Mouse (Mus musculus) kidney, adult 2 months (tissue): ENCODE measurements at regions not wholly inside any gene's neighbourhood (a gene's known extent, or its start where the extent isn't known, plus 50 kb on each side); places are given as distances from the start of the nearest gene placed in this dataset.

Experiments
- DNase-seq: peaks from one replicate; pipeline ENCODE4 v3.0.0; 2021
- H3K27ac ChIP-seq: fragments of 200-500 bp; 2 replicates; pipeline ENCODE4 v1.5.1; 2012; ENCODE audit warnings: low read depth, low read length, control low read depth, inconsistent platforms; ENCODE audit not compliant: insufficient read depth
- H3K27me3 ChIP-seq: fragments of 200-500 bp; replicated peaks from 2 replicates; pipeline ENCODE4 v1.6.1; 2012; ENCODE audit warnings: mild to moderate bottlenecking, moderate library complexity, low read length, inconsistent platforms; ENCODE audit not compliant: control insufficient read depth, insufficient read depth
- H3K36me3 ChIP-seq: fragments of 200-500 bp; 2 replicates; pipeline ENCODE4 v1.6.1; 2012; ENCODE audit warnings: mild to moderate bottlenecking, moderate library complexity, low read length, inconsistent platforms; ENCODE audit not compliant: control insufficient read depth, insufficient read depth
- H3K4me1 ChIP-seq: fragments of 200-500 bp; 2 replicates; pipeline ENCODE4 v1.6.1; 2011; ENCODE audit warnings: low read length; ENCODE audit not compliant: control insufficient read depth, insufficient read depth
- H3K4me3 ChIP-seq: fragments of 200-500 bp; 2 replicates; pipeline ENCODE4 v1.5.1; 2011; ENCODE audit warnings: mild to moderate bottlenecking, low read depth, low read length, control low read depth; ENCODE audit not compliant: insufficient read depth
- CTCF ChIP-seq: fragments of 200-500 bp; conservative IDR thresholded peaks from 2 replicates; pipeline ENCODE4 v1.5.1; 2011; ENCODE audit warnings: low read depth, mild to moderate bottlenecking, control low read depth, low read length, moderate library complexity, mixed read lengths; ENCODE audit not compliant: insufficient read depth, insufficient read length
- POLR2A ChIP-seq: fragments of 200-500 bp; IDR thresholded peaks from one replicate; pipeline ENCODE4 v1.6.1; 2011; ENCODE audit warnings: low read depth, low read length, control low read depth
- WGBS: fragments of 180-500 bp; shearing (Covaris S2); methylation state at CpG from one replicate; pipeline ENCODE4 v1.1.7; 2018; 5-methylcytosine and 5-hydroxymethylcytosine counted together

GRCm38 (mm10) chr4:137216908-137217497, 60.3 kb upstream of the Wnt4 start:
- Histone ChIP-seq H3K27ac (no peak overlapping the region), H3K4me3 (no peak overlapping the region), H3K36me3 (no peaks in the 10 kb centered on the region), H3K4me1 (no peaks in the 10 kb centered on the region), H3K27me3 (no peaks in the 10 kb centered on the region)
- TF ChIP-seq POLR2A, result no peak
- no peak for TF ChIP-seq CTCF
- WGBS, result 26% methylated on average over 9 of the region's 9 CpGs
- DNase-seq, result no peak

- Histone ChIP-seq H3K27me3 (no peaks in the 10 kb centered on the region), H3K27ac (no peak overlapping the region), H3K4me3 (no peak overlapping the region), H3K4me1 (no peaks in the 10 kb centered on the region), H3K36me3 (no peaks in the 10 kb centered on the region)
- WGBS, result 70% methylated on average over 8 of the region's 8 CpGs
- TF ChIP-seq CTCF, result no peak
- no peak for TF ChIP-seq POLR2A
- no peak for DNase-seq
Measured at GRCm38 (mm10) chr4:137214573-137214972, 62.7 kb upstream of the Wnt4 start.

- Histone ChIP-seq H3K36me3 (no peaks in the 10 kb centered on the region), H3K27ac (no peak overlapping the region), H3K4me3 (no peak overlapping the region), H3K4me1 (no peaks in the 10 kb centered on the region), H3K27me3 (no peaks in the 10 kb centered on the region)
- 38% methylated on average over 9 of the region's 9 CpGs for WGBS
- DNase-seq, result no peak
- TF ChIP-seq CTCF, result no peak
- TF ChIP-seq POLR2A, result no peak
Measured at GRCm38 (mm10) chr4:137212846-137213245, 64.4 kb upstream of the Wnt4 start.

GRCm38 (mm10) chr4:137212106-137212505, 65.2 kb upstream of the Wnt4 start:
- H3K4me1 ChIP-seq, result no peaks in the 10 kb centered on the region
- 23% methylated on average over 14 of the region's 14 CpGs for WGBS
- no peak overlapping the region for H3K4me3 ChIP-seq
- TF ChIP-seq POLR2A (no peak), CTCF (no peak)
- no peaks in the 10 kb centered on the region for H3K27me3 ChIP-seq
- no peak overlapping the region for H3K27ac ChIP-seq
- DNase-seq, result no peak
- H3K36me3 ChIP-seq, result no peaks in the 10 kb centered on the region

GRCm38 (mm10) chr4:137211288-137211687, 66.0 kb upstream of the Wnt4 start:
- Histone ChIP-seq H3K27ac (no peak overlapping the region), H3K4me1 (no peaks in the 10 kb centered on the region), H3K4me3 (no peak overlapping the region), H3K36me3 (no peaks in the 10 kb centered on the region), H3K27me3 (no peaks in the 10 kb centered on the region)
- TF ChIP-seq CTCF (no peak), POLR2A (no peak)
- WGBS, result 81% methylated on average over 4 of the region's 4 CpGs
- DNase-seq, result no peak

GRCm38 (mm10) chr4:137210525-137210924, 66.8 kb upstream of the Wnt4 start:
- Histone ChIP-seq H3K4me1 (no peaks in the 10 kb centered on the region), H3K27ac (no peak overlapping the region), H3K27me3 (no peaks in the 10 kb centered on the region), H3K4me3 (no peak overlapping the region), H3K36me3 (no peaks in the 10 kb centered on the region)
- TF ChIP-seq POLR2A (no peak), CTCF (no peak)
- WGBS, result 57% methylated on average over 4 of the region's 4 CpGs
- DNase-seq, result no peak

GRCm38 (mm10) chr4:137200968-137201367, 76.3 kb upstream of the Wnt4 start:
- WGBS, result 79% methylated on average over 7 of the region's 7 CpGs

More at GRCm38 (mm10) chr4:137200968-137201367, 76.3 kb upstream of the Wnt4 start:
- TF ChIP-seq CTCF, result no peak
- no peak for TF ChIP-seq POLR2A
- DNase-seq, result no peak
- Histone ChIP-seq H3K27me3 (no peaks in the 10 kb centered on the region), H3K4me1 (no peaks in the 10 kb centered on the region), H3K27ac (no peak overlapping the region), H3K4me3 (no peak overlapping the region), H3K36me3 (no peaks in the 10 kb centered on the region)
